Mouse (Mus musculus): ENCODE measurements at regions not wholly inside any gene's neighbourhood (a gene's known extent, or its start where the extent isn't known, plus 50 kb on each side); places are given as distances from the start of the nearest gene placed in this dataset.
A peak's percentile ranks its signal among the peaks of the same experiment; 100 is the strongest.

GRCm38 (mm10) chr2:28287210-28287860 is 94.5 kb downstream of the Olfm1 start:
- TF ChIP-seq CTCF (IDR thresholded peaks at IDR 0.05; ENCODE audit: borderline replicate concordance, extremely low read depth, insufficient read depth, insufficient read length) = peak; percentile 14; the same call in 1 of the 2 replicates
- TF ChIP-seq POLR2A (IDR thresholded peaks at IDR 0.05; ENCODE audit: borderline replicate concordance, extremely low read depth, insufficient read depth, insufficient read length, poor library complexity, severe bottlenecking) = no peak
- DNase-seq (ENCODE audit: low read depth) = no peak

GRCm38 (mm10) chr2:28289339-28289738 is 96.5 kb downstream of the Olfm1 start:
- TF ChIP-seq POLR2A (IDR thresholded peaks at IDR 0.05; ENCODE audit: borderline replicate concordance, extremely low read depth, insufficient read depth, insufficient read length, poor library complexity, severe bottlenecking) = no peak
- no peak for TF ChIP-seq CTCF (IDR thresholded peaks at IDR 0.05; ENCODE audit: borderline replicate concordance, extremely low read depth, insufficient read depth, insufficient read length)
- DNase-seq (ENCODE audit: low read depth) = no peak

GRCm38 (mm10) chr2:28289860-28290471 is 97.2 kb downstream of the Olfm1 start:
- TF ChIP-seq CTCF (IDR thresholded peaks at IDR 0.05; ENCODE audit: borderline replicate concordance, extremely low read depth, insufficient read depth, insufficient read length) (no peak), POLR2A (IDR thresholded peaks at IDR 0.05; ENCODE audit: borderline replicate concordance, extremely low read depth, insufficient read depth, insufficient read length, poor library complexity, severe bottlenecking) (no peak)
- DNase-seq (ENCODE audit: low read depth) = peak; percentile 46

GRCm38 (mm10) chr2:28294509-28294908 is 101.7 kb downstream of the Olfm1 start:
- TF ChIP-seq POLR2A (IDR thresholded peaks at IDR 0.05; ENCODE audit: borderline replicate concordance, extremely low read depth, insufficient read depth, insufficient read length, poor library complexity, severe bottlenecking) (no peak), CTCF (IDR thresholded peaks at IDR 0.05; ENCODE audit: borderline replicate concordance, extremely low read depth, insufficient read depth, insufficient read length) (no peak)
- DNase-seq (ENCODE audit: low read depth) = peak; percentile 14

- peak; percentile 96 for DNase-seq (ENCODE audit: low read depth)
- no peak for TF ChIP-seq POLR2A (IDR thresholded peaks at IDR 0.05; ENCODE audit: borderline replicate concordance, extremely low read depth, insufficient read depth, insufficient read length, poor library complexity, severe bottlenecking)
- no peak for TF ChIP-seq CTCF (IDR thresholded peaks at IDR 0.05; ENCODE audit: borderline replicate concordance, extremely low read depth, insufficient read depth, insufficient read length)
Observed at GRCm38 (mm10) chr2:28296183-28296582, 103.4 kb downstream of the Olfm1 start.

- no peak for DNase-seq (ENCODE audit: low read depth)
- TF ChIP-seq POLR2A (IDR thresholded peaks at IDR 0.05; ENCODE audit: borderline replicate concordance, extremely low read depth, insufficient read depth, insufficient read length, poor library complexity, severe bottlenecking) (no peak), CTCF (IDR thresholded peaks at IDR 0.05; ENCODE audit: borderline replicate concordance, extremely low read depth, insufficient read depth, insufficient read length) (no peak)
Observed at GRCm38 (mm10) chr2:28298738-28299137, 105.9 kb downstream of the Olfm1 start.

- no peak for DNase-seq (ENCODE audit: low read depth)
- TF ChIP-seq CTCF (IDR thresholded peaks at IDR 0.05; ENCODE audit: borderline replicate concordance, extremely low read depth, insufficient read depth, insufficient read length) = no peak
- TF ChIP-seq POLR2A (IDR thresholded peaks at IDR 0.05; ENCODE audit: borderline replicate concordance, extremely low read depth, insufficient read depth, insufficient read length, poor library complexity, severe bottlenecking) = no peak
Observed at GRCm38 (mm10) chr2:28299346-28299745, 106.6 kb downstream of the Olfm1 start.

GRCm38 (mm10) chr2:28301313-28301712 is 108.5 kb downstream of the Olfm1 start:
- DNase-seq (ENCODE audit: low read depth) = no peak

GRCm38 (mm10) chr2:28303936-28304335 is 111.1 kb downstream of the Olfm1 start:
- TF ChIP-seq POLR2A (IDR thresholded peaks at IDR 0.05; ENCODE audit: borderline replicate concordance, extremely low read depth, insufficient read depth, insufficient read length, poor library complexity, severe bottlenecking) (no peak), CTCF (IDR thresholded peaks at IDR 0.05; ENCODE audit: borderline replicate concordance, extremely low read depth, insufficient read depth, insufficient read length) (no peak)
- DNase-seq (ENCODE audit: low read depth) = no peak

More at GRCm38 (mm10) chr2:28301313-28301712, 108.5 kb downstream of the Olfm1 start:
- TF ChIP-seq CTCF (IDR thresholded peaks at IDR 0.05; ENCODE audit: borderline replicate concordance, extremely low read depth, insufficient read depth, insufficient read length) = no peak
- no peak for TF ChIP-seq POLR2A (IDR thresholded peaks at IDR 0.05; ENCODE audit: borderline replicate concordance, extremely low read depth, insufficient read depth, insufficient read length, poor library complexity, severe bottlenecking)

- no peak for TF ChIP-seq POLR2A (IDR thresholded peaks at IDR 0.05; ENCODE audit: borderline replicate concordance, extremely low read depth, insufficient read depth, insufficient read length, poor library complexity, severe bottlenecking)
- TF ChIP-seq CTCF (IDR thresholded peaks at IDR 0.05; ENCODE audit: borderline replicate concordance, extremely low read depth, insufficient read depth, insufficient read length) = peak; percentile 82
- DNase-seq (ENCODE audit: low read depth) = peak; percentile 41
Observed at GRCm38 (mm10) chr2:28304712-28305111, 111.9 kb downstream of the Olfm1 start.

- DNase-seq (ENCODE audit: low read depth) = no peak
- no peak for TF ChIP-seq CTCF (IDR thresholded peaks at IDR 0.05; ENCODE audit: borderline replicate concordance, extremely low read depth, insufficient read depth, insufficient read length)
Observed at GRCm38 (mm10) chr2:28309122-28309521, 116.3 kb downstream of the Olfm1 start.

- TF ChIP-seq POLR2A (IDR thresholded peaks at IDR 0.05; ENCODE audit: borderline replicate concordance, extremely low read depth, insufficient read depth, insufficient read length, poor library complexity, severe bottlenecking) = no peak
- no peak for TF ChIP-seq CTCF (IDR thresholded peaks at IDR 0.05; ENCODE audit: borderline replicate concordance, extremely low read depth, insufficient read depth, insufficient read length)
Observed at GRCm38 (mm10) chr2:28312212-28312611, 119.4 kb downstream of the Olfm1 start.

More at GRCm38 (mm10) chr2:28312212-28312611, 119.4 kb downstream of the Olfm1 start:
- DNase-seq (ENCODE audit: low read depth) = no peak
